Mouse (Mus musculus) heart, embryonic 14.5 days (tissue): ENCODE measurements around the gene Ankrd33. TPM values are rescaled to one million over a fixed set of nuclear protein-coding genes. Genes with fewer than 3 reads are reported as not detected.

Source experiments
- ATAC-seq: fragments of 200-750 bp; cut with Nextera tagmentation; 2 replicates; pipeline ENCODE4 v1.8.0; 2017; ENCODE audit warnings: low read depth, moderate TSS enrichment; ENCODE audit not compliant: insufficient number of reproducible peaks, insufficient read depth, low FRiP score
- H3K27ac ChIP-seq, 2 experiments: fragments of 200-500 bp in 1 of 2; fragments of 300-500 bp in 1 of 2; sonication (generic) in 1 of 2; replicated peaks in 1 of 2; 2 replicates each; pipeline ENCODE4 v1.5.1; 2012 to 2014; ENCODE audit warnings: low read depth in 2 of 2, low read length in 2 of 2, control low read depth in 1 of 2, mild to moderate bottlenecking in 1 of 2, mixed read lengths in 1 of 2; ENCODE audit not compliant: control insufficient read depth in 1 of 2, insufficient read depth in 1 of 2
- H3K27me3 ChIP-seq: fragments of 300-500 bp; sonication (generic); 2 replicates; pipeline ENCODE4 v1.6.1; 2014; ENCODE audit warnings: mild to moderate bottlenecking, low read length, control low read depth; ENCODE audit not compliant: control insufficient read depth, insufficient read depth
- H3K36me3 ChIP-seq: fragments of 300-500 bp; sonication (generic); 2 replicates; pipeline ENCODE4 v1.6.1; 2014; ENCODE audit warnings: mild to moderate bottlenecking, control low read depth, low read length, mixed read lengths; ENCODE audit not compliant: control insufficient read depth, insufficient read depth
- H3K4me1 ChIP-seq, 2 experiments: fragments of 200-500 bp in 1 of 2; fragments of 300-500 bp in 1 of 2; sonication (generic) in 1 of 2; 2 replicates each; pipeline ENCODE4 v1.6.1; 2012 to 2014; ENCODE audit warnings: low read length in 2 of 2, control low read depth in 1 of 2, mixed read lengths in 1 of 2; ENCODE audit not compliant: control insufficient read depth in 2 of 2, insufficient read depth in 2 of 2
- H3K4me2 ChIP-seq: fragments of 300-500 bp; sonication (generic); 2 replicates; pipeline ENCODE4 v1.6.1; 2014; ENCODE audit warnings: mild to moderate bottlenecking, low read length
- H3K4me3 ChIP-seq, 2 experiments: fragments of 200-500 bp in 1 of 2; fragments of 300-500 bp in 1 of 2; sonication (generic) in 1 of 2; 2 replicates each; pipeline ENCODE4 v1.5.1; 2012 to 2014; ENCODE audit warnings: low read length in 2 of 2, mild to moderate bottlenecking in 2 of 2, control low read depth in 1 of 2, low read depth in 1 of 2, moderate library complexity in 1 of 2; ENCODE audit not compliant: control insufficient read depth in 1 of 2, insufficient read depth in 1 of 2
- H3K9ac ChIP-seq: fragments of 300-500 bp; sonication (generic); 2 replicates; pipeline ENCODE4 v1.6.1; 2014; ENCODE audit warnings: mild to moderate bottlenecking, low read length
- H3K9me3 ChIP-seq: fragments of 300-500 bp; sonication (generic); 2 replicates; pipeline ENCODE4 v1.6.1; 2016; ENCODE audit warnings: low read length, control low read depth; ENCODE audit not compliant: control insufficient read depth
- WGBS: fragments of 180-500 bp; shearing (Covaris S2); extraction: QIAGEN DNeasy Blood & Tissue Kit; methylation state at CpG from one replicate; pipeline ENCODE4 v1.1.7; 2014; 5-methylcytosine and 5-hydroxymethylcytosine counted together
- polyA plus RNA-seq: library from polyadenylated mRNA; unstranded; fragments of >200 nt; fragmentation: Nextera tagmentation; extraction: Ambion mirVana; gene quantifications from 2 replicates; pipeline ENCODE4 v1.2.1, GENCODE M21; 2014

Gene Ankrd33
- polyA plus RNA-seq, 1 experiment from 2014 or later, result not detected

DNA sequence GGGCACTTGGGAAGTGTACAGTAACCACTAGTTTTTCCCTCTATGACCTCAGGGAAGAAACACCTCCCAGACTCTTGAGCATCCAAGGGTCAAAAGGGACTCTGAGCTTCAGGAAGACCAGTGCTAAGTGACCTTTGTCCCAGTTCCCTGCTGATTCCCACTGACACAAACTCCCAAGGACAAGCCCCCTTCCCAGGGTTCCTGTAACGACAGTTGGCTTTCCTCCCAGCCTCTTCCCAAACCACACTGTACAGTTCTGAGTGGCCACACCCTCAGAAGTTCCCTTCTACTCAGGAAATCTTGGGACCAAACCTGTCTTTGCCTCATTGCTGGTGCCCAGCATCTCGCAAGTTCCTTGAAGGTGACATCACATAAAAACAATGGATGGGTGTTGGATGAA lies 42.8 kb upstream of the Ankrd33 start:
- 40% methylated on average over 2 of the region's 2 CpGs for WGBS
- no peak overlapping the region for H3K27ac ChIP-seq

DNA sequence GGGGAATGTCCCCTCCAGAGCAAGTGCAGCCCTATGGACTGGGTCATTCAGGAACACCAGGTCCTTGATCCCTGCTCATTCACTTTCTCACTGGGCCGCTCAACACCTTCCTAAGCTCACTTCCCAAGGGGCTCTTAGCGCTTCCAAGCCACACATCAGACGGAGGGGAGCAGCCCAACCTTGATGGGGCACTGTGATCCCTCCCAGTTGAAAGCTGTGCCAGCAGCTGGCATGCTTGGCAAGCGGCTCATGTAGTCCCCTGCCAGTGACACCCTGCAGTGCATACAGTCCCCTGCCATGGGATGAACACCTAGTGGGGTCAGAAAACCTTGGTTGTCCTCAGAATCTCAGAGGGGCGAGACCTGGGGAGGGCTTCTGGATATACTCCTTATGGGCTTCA lies 41.5 kb upstream of the Ankrd33 start:
- no peak overlapping the region for H3K9ac ChIP-seq

More for the DNA sequence above, 42.8 kb upstream of the Ankrd33 start:
- H3K4me3 ChIP-seq, result no peak overlapping the region
- H3K4me1 ChIP-seq, result peaks cover 9 to 24% of the 10 kb centered on the region in 2 experiments; a peak in 3 of 4 replicates
- no peak overlapping the region for H3K9ac ChIP-seq
- no peak for ATAC-seq
- H3K4me2 ChIP-seq, result no peak overlapping the region
- no peaks in the 10 kb centered on the region for H3K36me3 ChIP-seq
- H3K9me3 ChIP-seq, result no peaks in the 10 kb centered on the region
- H3K27me3 ChIP-seq, result peaks cover 23% of the 10 kb centered on the region

DNA sequence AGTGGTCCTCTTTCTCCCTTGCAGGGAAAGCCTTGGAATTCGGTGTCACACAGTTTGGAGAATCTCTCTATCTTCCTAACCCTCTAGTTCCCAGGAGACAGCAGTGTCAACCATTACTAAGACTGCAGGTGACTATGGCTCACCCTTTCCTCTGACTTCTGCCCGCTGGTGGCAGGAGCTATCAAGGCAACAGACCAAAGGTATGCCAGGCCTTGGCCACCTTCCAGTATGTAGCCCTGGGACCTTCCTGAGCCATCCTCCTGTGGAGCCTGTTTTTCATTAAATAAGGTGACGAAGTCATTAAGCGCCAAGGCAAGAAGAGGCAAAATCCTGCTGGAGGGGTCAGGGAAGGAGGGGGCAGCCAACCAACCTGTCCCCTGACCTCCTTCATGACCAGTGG lies 40.4 kb upstream of the Ankrd33 start:
- Histone ChIP-seq H3K4me1 (peaks cover 12 to 28% of the 10 kb centered on the region in 2 experiments; a peak in 3 of 4 replicates), H3K4me3 (no peak overlapping the region), H3K9me3 (no peaks in the 10 kb centered on the region), H3K36me3 (no peaks in the 10 kb centered on the region), H3K27me3 (peaks cover 23% of the 10 kb centered on the region), H3K4me2 (no peak overlapping the region), H3K9ac (no peak overlapping the region), H3K27ac (no peak overlapping the region)
- 70% methylated on average over 4 of the region's 4 CpGs for WGBS
- no peak for ATAC-seq

More for the DNA sequence above, 41.5 kb upstream of the Ankrd33 start:
- Histone ChIP-seq H3K27ac (no peak overlapping the region), H3K9me3 (no peaks in the 10 kb centered on the region), H3K4me3 (no peak overlapping the region), H3K4me1 (peaks cover 11 to 28% of the 10 kb centered on the region in 2 experiments; a peak in 3 of 4 replicates), H3K27me3 (peaks cover 26% of the 10 kb centered on the region), H3K4me2 (no peak overlapping the region), H3K36me3 (no peaks in the 10 kb centered on the region)
- ATAC-seq, result no peak
- 75% methylated on average over 5 of the region's 5 CpGs for WGBS

DNA sequence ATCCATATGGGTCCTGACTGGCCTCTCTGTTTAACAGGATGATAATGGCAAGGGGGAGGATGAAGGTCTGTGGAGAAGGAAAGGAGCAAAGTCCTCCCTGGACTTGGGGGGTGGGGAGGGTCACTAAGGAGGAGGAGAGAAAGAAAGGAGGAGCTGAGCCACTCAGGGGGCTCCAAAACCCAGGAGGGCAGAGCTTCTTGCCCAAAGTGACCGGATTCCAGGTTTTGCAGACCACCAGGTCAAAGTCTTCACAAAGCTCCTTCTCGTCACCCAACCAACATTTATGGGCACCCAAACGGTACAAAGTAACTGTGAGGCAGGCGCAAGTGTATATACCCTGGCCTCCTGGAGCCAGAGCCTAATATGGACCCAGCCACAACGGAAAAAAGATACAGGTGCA lies 39.9 kb upstream of the Ankrd33 start:
- H3K4me3 ChIP-seq, result no peak overlapping the region
- H3K27me3 ChIP-seq, result peaks cover 23% of the 10 kb centered on the region
- WGBS, result 68% methylated on average over 5 of the region's 5 CpGs
- ATAC-seq, result no peak
- no peaks in the 10 kb centered on the region for H3K36me3 ChIP-seq
- H3K4me1 ChIP-seq, result peaks cover 12 to 28% of the 10 kb centered on the region in 2 experiments; a peak in 3 of 4 replicates
- H3K9me3 ChIP-seq, result no peaks in the 10 kb centered on the region
- H3K4me2 ChIP-seq, result no peak overlapping the region
- H3K27ac ChIP-seq, result no peak overlapping the region
- H3K9ac ChIP-seq, result no peak overlapping the region

DNA sequence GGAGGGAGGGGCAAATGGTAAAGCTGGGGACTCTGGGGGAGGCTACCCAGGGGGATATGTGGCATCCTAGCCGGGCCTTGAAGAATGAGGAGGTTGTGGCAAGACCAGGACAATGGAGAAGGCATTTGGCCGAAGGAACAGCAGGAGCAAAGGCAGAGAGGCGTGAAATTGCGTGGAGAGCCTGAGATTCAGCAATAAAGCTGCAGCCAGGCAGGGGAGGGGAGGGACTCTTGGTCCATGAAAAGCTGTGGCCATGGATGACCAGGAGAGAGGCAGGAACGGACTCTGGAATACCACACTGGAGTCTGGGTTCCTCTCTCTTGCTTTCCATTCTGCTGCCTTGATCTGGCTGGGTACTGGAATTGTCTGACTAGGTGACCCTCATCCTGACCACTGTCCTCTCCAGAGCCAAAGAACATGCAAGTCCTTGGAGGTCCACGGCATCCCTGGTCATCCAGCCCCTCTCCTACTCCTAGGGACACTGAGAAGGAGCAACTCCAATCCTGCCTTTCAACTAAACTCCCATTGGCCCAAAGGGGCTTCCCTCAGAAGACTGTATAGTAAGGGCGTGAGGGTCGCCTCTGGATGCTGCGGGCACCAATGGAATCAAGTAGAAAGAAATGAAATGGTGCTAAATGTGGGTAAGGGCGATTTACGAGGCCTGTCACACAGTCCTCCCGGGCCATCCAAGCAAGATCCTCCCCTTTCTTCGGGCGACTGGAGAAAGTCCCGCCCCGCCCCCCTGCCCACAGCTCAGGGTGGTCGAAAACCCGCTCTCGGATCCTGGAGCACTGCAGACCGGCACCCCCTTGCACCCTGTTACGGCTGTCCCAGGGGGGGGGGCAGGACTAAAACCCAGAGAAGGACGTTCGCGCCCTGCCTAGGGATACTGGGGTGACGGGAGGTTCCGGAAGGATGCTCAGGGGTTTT lies 39.2 kb upstream of the Ankrd33 start:
- no peak overlapping the region for H3K27ac ChIP-seq
- H3K9me3 ChIP-seq, result no peaks in the 10 kb centered on the region
- ATAC-seq, result no peak
- peak overlapping the region; percentile 79 for H3K4me2 ChIP-seq
- peak overlapping the region; percentile 83; the same call in 1 of the 2 replicates for H3K9ac ChIP-seq
- peak overlapping the region; percentile 8 to 69; a peak in 2 of 4 replicates for H3K4me3 ChIP-seq
- H3K36me3 ChIP-seq, result no peaks in the 10 kb centered on the region
- peaks cover 10 to 32% of the 10 kb centered on the region in 2 experiments; a peak in 3 of 4 replicates for H3K4me1 ChIP-seq
- WGBS, result 17% methylated on average over 26 of the region's 26 CpGs
- peaks cover 23% of the 10 kb centered on the region for H3K27me3 ChIP-seq

DNA sequence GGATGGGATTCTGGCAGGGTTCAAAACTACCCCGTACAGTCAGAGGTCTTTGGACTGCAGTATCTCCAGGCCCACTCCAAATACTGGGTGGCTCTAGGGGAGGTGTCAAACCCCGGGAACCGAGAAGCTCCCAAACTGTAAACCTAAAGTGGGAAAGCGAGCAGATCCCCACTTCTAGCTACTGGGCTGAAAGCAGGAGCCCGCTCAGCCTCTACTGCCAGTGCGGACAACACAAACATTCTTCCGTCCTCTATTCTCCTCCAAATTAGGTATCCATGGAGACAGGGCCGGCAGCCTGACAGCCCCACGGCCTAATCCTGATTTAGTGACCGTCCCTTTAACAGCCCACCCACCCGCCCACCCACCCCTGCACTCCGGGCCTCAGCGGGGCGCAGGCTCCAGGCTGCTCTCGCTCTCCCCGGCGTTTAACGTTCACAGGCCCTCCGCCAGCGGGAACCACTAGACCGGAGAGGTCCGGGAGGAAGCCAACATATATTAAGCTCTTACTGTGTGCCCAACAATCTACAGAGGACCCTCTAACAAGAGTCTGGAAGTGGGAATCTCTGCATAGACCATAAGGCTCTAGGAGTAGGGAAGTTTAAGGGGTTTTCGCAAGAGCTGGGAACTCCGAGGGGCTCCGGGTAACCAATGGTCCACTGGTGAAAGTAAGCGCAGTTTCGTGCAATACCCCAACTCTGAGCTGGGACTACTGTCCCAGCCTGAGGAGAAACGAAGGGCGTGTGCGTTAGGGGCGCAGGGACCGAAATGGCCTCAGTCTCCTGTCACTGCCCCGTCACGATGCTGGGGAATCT lies 38.3 kb upstream of the Ankrd33 start:
- Histone ChIP-seq H3K4me2 (peak overlapping the region; percentile 79), H3K9ac (peak overlapping the region; percentile 83), H3K36me3 (no peaks in the 10 kb centered on the region), H3K4me1 (peaks cover 10 to 32% of the 10 kb centered on the region in 2 experiments; a peak in 3 of 4 replicates), H3K27ac (peak overlapping the region; percentile 16 to 68; a peak in 1 of 4 replicates), H3K9me3 (no peaks in the 10 kb centered on the region), H3K27me3 (peaks cover 23% of the 10 kb centered on the region), H3K4me3 (peak overlapping the region; percentile 66 to 69)
- 1% methylated on average over 34 of the region's 34 CpGs for WGBS
- no peak for ATAC-seq
